Mouse (Mus musculus) midbrain, postnatal 0 days (tissue): ENCODE data around the gene Shisa8. TPM values are rescaled to one million over a fixed set of nuclear protein-coding genes. Genes with fewer than 3 reads are reported as not detected.
A peak's percentile ranks its signal among the peaks of the same experiment; 100 is the strongest.
"Not testable (repeated sequence)": the region's sequence is repeated elsewhere in the genome, so short reads cannot be mapped to it uniquely, and the experiment has no call there.

Experiments
- ATAC-seq: fragments of 200-750 bp; cut with Nextera tagmentation; 2 replicates; pipeline ENCODE4 v1.8.0; 2017; ENCODE audit warnings: moderate number of reproducible peaks, mild to moderate bottlenecking, moderate TSS enrichment, moderate library complexity; ENCODE audit not compliant: low FRiP score
- DNase-seq: peaks from one replicate; pipeline ENCODE4 v3.0.0-alpha.2; 2015; ENCODE audit warnings: low spot score
- H3K27ac ChIP-seq: fragments of 300-500 bp; sonication (generic); 2 replicates; pipeline ENCODE4 v1.5.1; 2014; ENCODE audit warnings: low read depth, mild to moderate bottlenecking, low read length, mixed read lengths
- H3K27me3 ChIP-seq: fragments of 300-500 bp; sonication (generic); 2 replicates; pipeline ENCODE4 v1.6.1; 2014; ENCODE audit warnings: low read length, control low read depth, mixed read lengths; ENCODE audit not compliant: insufficient read depth
- H3K36me3 ChIP-seq: fragments of 300-500 bp; sonication (generic); 2 replicates; pipeline ENCODE4 v1.6.1; 2014; ENCODE audit warnings: low read length, control low read depth, mixed read lengths; ENCODE audit not compliant: insufficient read depth
- H3K4me1 ChIP-seq: fragments of 300-500 bp; sonication (generic); 2 replicates; pipeline ENCODE4 v1.6.1; 2014; ENCODE audit warnings: mild to moderate bottlenecking, control low read depth, antibody characterized with exemption, low read length, mixed read lengths; ENCODE audit not compliant: insufficient read depth
- H3K4me2 ChIP-seq: fragments of 300-500 bp; sonication (generic); 2 replicates; pipeline ENCODE4 v1.6.1; 2014; ENCODE audit warnings: low read depth, mild to moderate bottlenecking, low read length, mixed read lengths; ENCODE audit not compliant: poor library complexity, severe bottlenecking
- H3K4me3 ChIP-seq: fragments of 300-500 bp; sonication (generic); 2 replicates; pipeline ENCODE4 v1.5.1; 2014; ENCODE audit warnings: low read depth, mild to moderate bottlenecking, low read length, moderate library complexity
- H3K9ac ChIP-seq: fragments of 300-500 bp; sonication (generic); replicated peaks from 2 replicates; pipeline ENCODE4 v1.6.1; 2014; ENCODE audit warnings: mild to moderate bottlenecking, low read length, moderate library complexity, mixed read lengths; ENCODE audit not compliant: poor library complexity, severe bottlenecking
- H3K9me3 ChIP-seq: fragments of 300-500 bp; sonication (generic); 2 replicates; pipeline ENCODE4 v1.6.1; 2016; ENCODE audit warnings: low read length, control low read depth
- CTCF ChIP-seq: IDR thresholded peaks from 2 replicates; pipeline ENCODE4 v1.5.1; 2016; ENCODE audit warnings: antibody characterized with exemption, mild to moderate bottlenecking
- WGBS: fragments of 180-500 bp; shearing (Covaris S2); extraction: QIAGEN DNeasy Blood & Tissue Kit; methylation state at CpG from one replicate; pipeline ENCODE4 v1.1.7; 2014; 5-methylcytosine and 5-hydroxymethylcytosine counted together
- polyA plus RNA-seq: library from polyadenylated mRNA; unstranded; fragments of >200 nt; fragmentation: Nextera tagmentation; extraction: Ambion mirVana; gene quantifications from 2 replicates; pipeline ENCODE4 v1.2.1, GENCODE M21; 2015
- total RNA-seq: library from RNA; depleted of rRNA; stranded (reverse); fragments of >200 nt; gene quantifications from 2 replicates; pipeline ENCODE4 v1.2.3, GENCODE M21; 2014

The Shisa8 gene
- total and polyA plus RNA-seq, 2 experiments from 2014 or later = 1.6 to 7.6 TPM

DNA sequence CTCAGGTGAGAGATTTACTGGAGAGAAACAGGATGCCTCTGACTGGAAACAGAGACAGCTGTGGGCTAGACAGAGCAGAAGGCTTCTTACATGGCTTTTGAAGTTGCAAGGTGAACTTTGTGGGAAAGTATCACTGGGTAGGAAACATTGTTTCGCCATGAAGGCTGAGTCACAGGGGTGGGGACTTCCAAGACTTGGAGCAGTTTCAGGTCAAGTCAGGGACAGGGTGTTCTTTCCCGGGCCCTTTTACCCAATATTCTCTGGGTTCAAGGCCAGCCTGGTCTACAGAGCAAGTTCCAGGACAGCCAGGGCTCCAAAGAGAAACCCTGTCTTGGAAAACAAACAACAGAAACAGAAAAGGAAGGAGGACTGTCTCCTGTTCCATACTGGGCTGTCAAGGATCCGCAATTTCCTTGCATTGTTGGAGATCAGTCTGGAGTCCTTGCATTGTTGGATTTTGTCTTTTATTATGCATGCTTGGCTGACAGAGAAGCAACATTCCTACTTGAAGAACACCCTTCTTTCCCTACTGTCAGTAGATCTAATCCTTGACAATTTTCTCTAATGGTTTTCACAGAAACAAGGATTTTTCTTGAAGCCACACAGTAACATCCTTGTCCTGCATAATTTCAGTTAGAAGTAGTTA, 34.6 kb upstream of the Shisa8 start:
- Histone ChIP-seq H3K27me3 (no peaks in the 10 kb centered on the region), H3K4me3 (no peak overlapping the region), H3K9ac (no peak overlapping the region), H3K27ac (no peak overlapping the region), H3K4me2 (no peak overlapping the region), H3K36me3 (no peaks in the 10 kb centered on the region), H3K4me1 (no peaks in the 10 kb centered on the region), H3K9me3 (no peaks in the 10 kb centered on the region)
- WGBS = 78% methylated on average over 3 of the region's 3 CpGs
- ATAC-seq (no peak), DNase-seq (no peak)
- no peak for TF ChIP-seq CTCF

DNA sequence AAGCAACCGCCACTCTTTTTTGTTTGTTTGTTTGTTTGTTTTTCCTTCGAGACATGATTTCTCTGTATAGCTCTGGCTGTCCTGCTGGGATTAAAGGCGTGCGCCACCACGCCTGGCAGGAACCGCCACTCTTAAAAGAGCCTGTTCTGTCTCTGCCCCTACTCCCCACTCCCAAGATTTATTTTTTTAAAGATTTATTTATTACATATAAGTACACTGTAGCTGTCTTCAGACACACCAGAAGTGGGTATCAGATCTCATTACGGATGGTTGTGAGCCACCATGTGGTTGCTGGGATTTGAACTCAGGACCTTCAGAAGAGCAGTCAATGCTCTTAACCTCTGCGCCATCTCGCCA, 32.2 kb upstream of the Shisa8 start:
- WGBS = 22% methylated on average over 9 of the region's 9 CpGs
- DNase-seq, H3K9ac ChIP-seq, H3K4me1 ChIP-seq, H3K27ac ChIP-seq, H3K36me3 ChIP-seq, ATAC-seq, H3K9me3 ChIP-seq, H3K27me3 ChIP-seq: not testable (repeated sequence)
- Histone ChIP-seq H3K4me2 (peak overlapping the region; percentile 95), H3K4me3 (peak overlapping the region; percentile 61)

DNA sequence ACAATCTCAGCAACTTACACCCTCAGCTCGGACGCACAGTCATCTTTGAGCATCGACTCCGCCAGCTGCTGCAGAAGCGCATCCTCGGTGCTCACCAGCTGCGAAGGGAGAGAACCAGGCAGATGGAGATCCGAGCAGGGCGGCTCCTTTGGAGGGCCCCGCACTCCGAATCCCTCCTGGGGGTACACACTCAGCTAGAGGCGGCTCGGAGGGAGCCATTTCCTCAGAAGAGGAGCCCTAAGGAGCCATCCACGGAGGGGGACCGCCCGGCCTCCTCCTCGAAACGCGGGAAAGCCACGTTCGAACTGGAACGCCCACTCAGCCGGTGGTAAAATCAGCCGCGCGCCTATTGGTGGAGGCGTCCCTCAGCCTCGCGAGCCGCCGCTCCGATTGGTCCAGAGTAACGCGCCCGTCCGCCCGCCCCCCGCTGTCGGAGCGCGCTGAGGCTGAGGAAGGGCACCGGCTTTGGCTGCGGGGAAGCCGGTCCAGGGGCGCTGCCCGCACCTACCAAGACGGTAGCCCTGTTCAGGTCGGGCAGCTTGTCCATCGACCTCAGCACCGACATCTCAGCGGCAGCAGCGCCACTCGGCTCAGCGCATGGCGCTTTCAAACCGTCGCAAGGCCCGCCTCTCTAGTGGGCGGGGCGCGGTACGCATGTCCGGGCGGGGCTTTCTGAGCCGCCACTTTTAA, 31.6 kb upstream of the Shisa8 start, which contains the start of gene Cenpm:
Gene Cenpm (minus strand): TSS at position 634 of the 690 bp plus-strand sequence.
- WGBS = under 1% methylated on average over 60 of the region's 65 CpGs

DNA sequence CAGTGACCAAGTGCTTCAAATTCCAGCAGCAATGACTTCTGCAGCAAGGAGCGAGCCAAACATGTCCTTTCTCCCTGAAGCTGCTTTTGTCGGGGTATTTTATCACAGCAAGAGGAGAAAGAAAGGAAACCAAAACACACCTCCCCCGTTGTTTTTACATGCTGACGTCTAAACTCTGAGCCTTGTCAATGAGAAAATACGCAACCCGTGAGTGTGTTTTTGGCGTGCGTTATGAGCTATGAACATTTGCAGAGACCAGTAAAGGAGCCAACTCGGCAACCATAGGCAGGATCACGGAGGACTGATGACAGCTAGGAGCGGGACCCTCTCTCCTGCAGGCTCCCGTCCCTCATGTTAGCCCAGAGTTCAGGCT, 31.1 kb upstream of the Shisa8 start:
- H3K4me1 ChIP-seq = no peaks in the 10 kb centered on the region
- peak; percentile 45 for DNase-seq
- 3% methylated on average over 12 of the region's 12 CpGs for WGBS
- H3K9me3 ChIP-seq = no peaks in the 10 kb centered on the region
- peak; percentile 42; the same call in 1 of the 2 replicates for ATAC-seq
- H3K27ac ChIP-seq = 0 out of 2 replicates have a peak overlapping the region, but pooled peaks have one; percentile 26
- peak overlapping the region; percentile 61 for H3K4me3 ChIP-seq
- TF ChIP-seq CTCF = no peak
- H3K4me2 ChIP-seq = peak overlapping the region; percentile 95
- peak overlapping the region; percentile 62 for H3K9ac ChIP-seq
- H3K36me3 ChIP-seq = no peaks in the 10 kb centered on the region
- H3K27me3 ChIP-seq = no peaks in the 10 kb centered on the region

More for the DNA sequence above, 31.6 kb upstream of the Shisa8 start, which contains the start of gene Cenpm:
- Histone ChIP-seq H3K4me3 (peak within 1 kb of the TSS; percentile 61), H3K27me3 (no peaks in the 10 kb centered on the region), H3K4me2 (peak within 1 kb of the TSS; percentile 95), H3K4me1 (no peaks in the 10 kb centered on the region), H3K27ac (0 out of 2 replicates have a peak within 1 kb of the TSS, but pooled peaks have one; percentile 26), H3K36me3 (no peaks in the 10 kb centered on the region), H3K9ac (peak within 1 kb of the TSS; percentile 62), H3K9me3 (no peaks in the 10 kb centered on the region)
- peak; percentile 93 for DNase-seq
- TF ChIP-seq CTCF = no peak
- peak; percentile 96 for ATAC-seq

DNA sequence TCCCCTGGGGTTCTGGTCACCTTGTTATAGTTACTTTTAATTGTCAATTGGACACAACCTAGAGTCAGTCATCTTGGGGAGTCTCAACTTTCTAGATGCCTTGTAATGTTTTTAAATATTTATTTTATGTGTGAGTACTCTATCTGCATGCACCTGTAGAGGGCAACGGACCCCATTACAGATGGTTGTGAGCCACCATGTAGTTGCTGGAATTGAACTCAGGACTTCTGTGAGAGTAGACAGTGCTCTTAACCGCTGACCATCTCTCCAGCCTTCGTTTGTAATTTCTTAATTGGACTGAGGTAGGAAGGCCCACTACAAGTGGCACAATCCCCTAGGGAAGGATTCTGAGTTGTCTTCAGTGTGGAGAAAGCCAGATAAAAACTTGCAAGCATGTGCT, 30.7 kb upstream of the Shisa8 start:
- DNase-seq = no peak
- H3K36me3 ChIP-seq = no peaks in the 10 kb centered on the region
- no peaks in the 10 kb centered on the region for H3K9me3 ChIP-seq
- WGBS = 85% methylated on average over 3 of the region's 3 CpGs
- H3K4me3 ChIP-seq = peak overlapping the region; percentile 61
- no peak for ATAC-seq
- peak overlapping the region; percentile 95 for H3K4me2 ChIP-seq
- H3K4me1 ChIP-seq = no peaks in the 10 kb centered on the region
- no peak overlapping the region for H3K27ac ChIP-seq
- no peak overlapping the region for H3K9ac ChIP-seq
- TF ChIP-seq CTCF = no peak
- H3K27me3 ChIP-seq = no peaks in the 10 kb centered on the region

DNA sequence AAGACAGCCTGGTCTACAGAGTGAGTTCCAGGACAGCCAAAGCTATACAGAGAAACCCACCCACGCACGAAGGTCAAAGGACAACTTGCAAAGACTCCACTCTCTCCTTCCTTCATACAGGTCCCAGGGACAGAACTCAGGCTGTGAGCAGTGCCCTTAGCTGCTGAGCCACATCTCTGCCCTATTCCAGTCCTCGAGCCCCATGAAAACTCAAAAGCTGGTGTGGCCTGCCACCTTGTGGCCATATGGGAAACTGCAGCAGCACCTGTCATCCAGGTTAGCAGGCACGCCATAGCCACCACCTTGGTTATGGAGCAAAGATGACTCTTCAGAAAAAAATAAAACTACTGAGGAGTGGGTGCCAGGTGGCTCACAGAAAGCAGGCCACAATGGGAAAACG, 23.9 kb upstream of the Shisa8 start:
- 17% methylated on average over 5 of the region's 5 CpGs for WGBS
- H3K9ac ChIP-seq = no peak overlapping the region
- TF ChIP-seq CTCF = peak; percentile 99
- H3K9me3 ChIP-seq = no peaks in the 10 kb centered on the region
- ATAC-seq = peak; percentile 71; the same call in 1 of the 2 replicates
- no peak overlapping the region for H3K4me2 ChIP-seq
- peak; percentile 82 for DNase-seq
- H3K27me3 ChIP-seq = no peaks in the 10 kb centered on the region
- H3K4me1 ChIP-seq = no peaks in the 10 kb centered on the region
- no peaks in the 10 kb centered on the region for H3K36me3 ChIP-seq
- no peak overlapping the region for H3K27ac ChIP-seq
- no peak overlapping the region for H3K4me3 ChIP-seq
